8 mouse cellular contexts compared by ENCODE assay signal in the genomic region with DNA sequence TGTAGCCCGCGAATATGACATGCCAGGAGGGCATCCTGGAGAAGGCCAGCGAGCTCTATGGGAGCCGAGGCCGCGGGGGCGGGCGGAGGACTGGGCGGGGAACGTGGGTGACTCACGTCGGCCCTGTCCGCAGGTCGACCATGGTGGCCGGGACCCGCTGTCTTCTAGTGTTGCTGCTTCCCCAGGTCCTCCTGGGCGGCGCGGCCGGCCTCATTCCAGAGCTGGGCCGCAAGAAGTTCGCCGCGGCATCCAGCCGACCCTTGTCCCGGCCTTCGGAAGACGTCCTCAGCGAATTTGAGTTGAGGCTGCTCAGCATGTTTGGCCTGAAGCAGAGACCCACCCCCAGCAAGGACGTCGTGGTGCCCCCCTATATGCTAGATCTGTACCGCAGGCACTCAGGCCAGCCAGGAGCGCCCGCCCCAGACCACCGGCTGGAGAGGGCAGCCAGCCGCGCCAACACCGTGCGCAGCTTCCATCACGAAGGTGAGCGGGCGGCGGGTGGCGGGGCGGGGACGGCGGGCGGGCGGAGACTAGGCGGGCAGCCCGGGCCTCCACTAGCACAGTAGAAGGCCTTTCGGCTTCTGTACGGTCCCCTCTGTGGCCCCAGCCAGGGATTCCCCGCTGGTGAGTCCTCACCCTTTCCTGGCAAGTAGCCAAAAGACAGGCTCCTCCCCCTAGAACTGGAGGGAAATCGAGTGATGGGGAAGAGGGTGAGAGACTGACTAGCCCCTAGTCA. TPM values are rescaled to one million over a fixed set of nuclear protein-coding genes. Genes with fewer than 3 reads are reported as not detected.
A peak's percentile ranks its signal among the peaks of the same experiment; 100 is the strongest.
DNase-seq lines count a peak whose midpoint lies in the region; ATAC-seq and TF ChIP-seq lines count a peak whose summit lies in the region.

No protein-coding gene starts in this region.

- H3K4me3 ChIP-seq in forebrain, embryonic 12.5 days (replicated peaks): peak overlapping the region; percentile 60
- H3K4me3 ChIP-seq in limb, embryonic 14.5 days (replicated peaks; ENCODE audit: low read length): peak overlapping the region; percentile 68
- peak overlapping the region; percentile 44 for H3K4me3 ChIP-seq in midbrain, embryonic 14.5 days (replicated peaks; ENCODE audit: low read depth, low read length)

- intact Hi-C loops in heart, postnatal 14 days (cut with DNase I): loop anchor here (5.0 kb wide), 4 partner anchors 107 to 473 kb away; no protein-coding TSS in a partner anchor

- ATAC-seq in forebrain, embryonic 12.5 days (ENCODE audit: low FRiP score): peak; percentile 62
- peak; percentile 46 for ATAC-seq in limb, embryonic 14.5 days (ENCODE audit: low FRiP score, low read depth)
- peak; percentile 49 for ATAC-seq in midbrain, embryonic 14.5 days (ENCODE audit: low FRiP score, low TSS enrichment)

- H3K27ac ChIP-seq in forebrain, embryonic 12.5 days: no peak overlapping the region
- H3K27ac ChIP-seq in limb, embryonic 14.5 days (replicated peaks; ENCODE audit: low read depth, low read length): no peak overlapping the region; the same call in 1 of the 2 replicates
- H3K27ac ChIP-seq in midbrain, embryonic 14.5 days (replicated peaks; ENCODE audit: low read depth, low read length): no peak overlapping the region

- DNase-seq in right cerebral cortex, postnatal 14 days: peak; percentile 6
- DNase-seq in right cerebral cortex, postnatal 36 days (ENCODE audit: low spot score in 2 of 2): no peak
- DNase-seq in heart, postnatal 14 days: peak; percentile 27 to 38
- peak; percentile 59 for DNase-seq in limb, embryonic 14.5 days (ENCODE audit: low spot score)
- DNase-seq in midbrain, embryonic 14.5 days: peak; percentile 69
- peak; percentile 64 for DNase-seq in urinary bladder, postnatal 25 days (ENCODE audit: low spot score)
- no peak for DNase-seq in left cerebral cortex, adult 9 months (ENCODE audit: low spot score in 2 of 2)

- no peaks in the 10 kb centered on the region for H3K9me3 ChIP-seq in forebrain, embryonic 12.5 days
- H3K9me3 ChIP-seq in limb, embryonic 14.5 days (ENCODE audit: control insufficient read depth, low read length): no peaks in the 10 kb centered on the region
- H3K9me3 ChIP-seq in midbrain, embryonic 14.5 days (ENCODE audit: control insufficient read depth, low read length): no peaks in the 10 kb centered on the region

- no peaks in the 10 kb centered on the region for H3K36me3 ChIP-seq in forebrain, embryonic 12.5 days (replicated peaks)
- H3K36me3 ChIP-seq in limb, embryonic 14.5 days (ENCODE audit: control insufficient read depth, insufficient read depth, low read length): peaks cover 10% of the 10 kb centered on the region
- no peaks in the 10 kb centered on the region for H3K36me3 ChIP-seq in midbrain, embryonic 14.5 days (ENCODE audit: control insufficient read depth, insufficient read depth, low read length)

- peak overlapping the region; percentile 87 for H3K4me2 ChIP-seq in forebrain, embryonic 12.5 days
- H3K4me2 ChIP-seq in limb, embryonic 14.5 days (replicated peaks; ENCODE audit: low read depth, low read length, severe bottlenecking): peak overlapping the region; percentile 90
- H3K4me2 ChIP-seq in midbrain, embryonic 14.5 days (ENCODE audit: low read length): peak overlapping the region; percentile 95

- H3K9ac ChIP-seq in forebrain, embryonic 12.5 days: 0 out of 2 replicates have a peak overlapping the region, but pooled peaks have one; percentile 36
- peak overlapping the region; percentile 72 for H3K9ac ChIP-seq in limb, embryonic 14.5 days (ENCODE audit: low read depth, low read length, severe bottlenecking)
- H3K9ac ChIP-seq in midbrain, embryonic 14.5 days (replicated peaks; ENCODE audit: low read length): peak overlapping the region; percentile 47; the same call in 1 of the 2 replicates

- peaks cover 28% of the 10 kb centered on the region for H3K4me1 ChIP-seq in forebrain, embryonic 12.5 days
- peaks cover 22% of the 10 kb centered on the region for H3K4me1 ChIP-seq in limb, embryonic 14.5 days (ENCODE audit: control insufficient read depth, insufficient read depth, low read length)
- peaks cover 8% of the 10 kb centered on the region for H3K4me1 ChIP-seq in midbrain, embryonic 14.5 days (ENCODE audit: control insufficient read depth, insufficient read depth, low read length)

- 1% methylated on average over 55 of the region's 55 CpGs for WGBS in forebrain, embryonic 12.5 days
- 1% methylated on average over 38 of the region's 55 CpGs for WGBS in limb, embryonic 14.5 days
- under 1% methylated on average over 55 of the region's 55 CpGs for WGBS in midbrain, embryonic 14.5 days

- TF ChIP-seq POLR2A in limb, embryonic 14.5 days (IDR thresholded peaks at IDR 0.05; ENCODE audit: borderline replicate concordance, extremely low read depth, insufficient read depth, insufficient read length): no peak

- H3K27me3 ChIP-seq in forebrain, embryonic 12.5 days: peaks cover 59% of the 10 kb centered on the region
- no peaks in the 10 kb centered on the region for H3K27me3 ChIP-seq in limb, embryonic 14.5 days (ENCODE audit: control insufficient read depth, insufficient read depth, low read length)
- peaks cover 57% of the 10 kb centered on the region for H3K27me3 ChIP-seq in midbrain, embryonic 14.5 days (ENCODE audit: control insufficient read depth, insufficient read depth, low read length)

RNA-seq across cellular contexts. Expression of a gene that starts 2.5 kb away (rescaled TPM):
- 2.5 and 3.1 TPM in 2 replicates for polyA plus RNA-seq in forebrain, embryonic 12.5 days (2016; fragmentation: Nextera tagmentation; extraction: Ambion mirVana)
- 1 to 10 TPM; 2.6 to 3.2 TPM for total RNA-seq in heart, postnatal 14 days (2021)
- polyA plus RNA-seq in limb, embryonic 14.5 days (2012; rRNA removed): 11.0 and 15.8 TPM in 2 replicates
- 14.9 and 20.6 TPM in 2 replicates for polyA plus RNA-seq in limb, embryonic 14.5 days (2014; fragmentation: Nextera tagmentation; extraction: Ambion mirVana)
- 1.3 and 1.9 TPM in 2 replicates for polyA plus RNA-seq in midbrain, embryonic 14.5 days (2014; fragmentation: Nextera tagmentation; extraction: Ambion mirVana)

Comparison
In these comparisons a context has a peak if more than half of its experiments do, and no peak if none do; other contexts are left out.
1. DNase-seq: peak in right cerebral cortex, postnatal 14 days (single experiment), heart, postnatal 14 days (2 of 2), limb, embryonic 14.5 days (single experiment), midbrain, embryonic 14.5 days (single experiment) and urinary bladder, postnatal 25 days (single experiment); none in right cerebral cortex, postnatal 36 days (0 of 2) and left cerebral cortex, adult 9 months (0 of 2).
2. Peak in every context shown above with its lines, with median percentiles within 50 percentile points of each other: ATAC-seq, H3K4me2 ChIP-seq, H3K4me3 ChIP-seq and H3K9ac ChIP-seq.